Mouse (Mus musculus) right cerebral cortex, adult 18-20 months (tissue): ENCODE measurements at regions not wholly inside any gene's neighbourhood (a gene's known extent, or its start where the extent isn't known, plus 50 kb on each side); places are given as distances from the start of the nearest gene placed in this dataset.
A peak's percentile ranks its signal among the peaks of the same experiment; 100 is the strongest.
"Not testable (repeated sequence)": the region's sequence is repeated elsewhere in the genome, so short reads cannot be mapped to it uniquely, and the experiment has no call there.

Experiments
- DNase-seq: peaks from one replicate; pipeline ENCODE4 v3.0.0; 2022; ENCODE audit warnings: mixed read lengths

- DNase-seq: no peak
These were observed 408.0 kb downstream of the Med10 start for GRCm38 (mm10) chr13:70210158-70210557.

GRCm38 (mm10) chr13:70213017-70213416 is 410.8 kb downstream of the Med10 start:
- DNase-seq: no peak

- DNase-seq: no peak
These were observed 411.4 kb downstream of the Med10 start for GRCm38 (mm10) chr13:70213622-70214021.

- no peak for DNase-seq
These were observed 411.9 kb downstream of the Med10 start for GRCm38 (mm10) chr13:70214022-70214654.

- no peak for DNase-seq
These were observed 413.9 kb downstream of the Med10 start for GRCm38 (mm10) chr13:70216134-70216533.

GRCm38 (mm10) chr13:70217429-70218133 is 415.4 kb downstream of the Med10 start:
- no peak for DNase-seq

- no peak for DNase-seq
These were observed 413.9 kb downstream of the Ice1 start for GRCm38 (mm10) chr13:70223485-70223884.

GRCm38 (mm10) chr13:70227167-70227566 is 410.3 kb downstream of the Ice1 start:
- no peak for DNase-seq

GRCm38 (mm10) chr13:70233896-70234799 is 403.3 kb downstream of the Ice1 start:
- peak; percentile 81 for DNase-seq

- DNase-seq: no peak
These were observed 393.8 kb downstream of the Ice1 start for GRCm38 (mm10) chr13:70243598-70244157.

- DNase-seq: no peak
These were observed 377.4 kb downstream of the Ice1 start for GRCm38 (mm10) chr13:70260003-70260496.

- DNase-seq: no peak
These were observed 373.8 kb downstream of the Ice1 start for GRCm38 (mm10) chr13:70263654-70264053.

- DNase-seq: not testable (repeated sequence)
These were observed 360.5 kb downstream of the Ice1 start for GRCm38 (mm10) chr13:70276884-70277378.

GRCm38 (mm10) chr13:70277667-70278591 is 359.5 kb downstream of the Ice1 start:
- peak; percentile 90 for DNase-seq

GRCm38 (mm10) chr13:70281051-70281847 is 356.2 kb downstream of the Ice1 start:
- no peak for DNase-seq

- no peak for DNase-seq
These were observed 354.7 kb downstream of the Ice1 start for GRCm38 (mm10) chr13:70282731-70283130.

- DNase-seq: no peak
These were observed 354.2 kb downstream of the Ice1 start for GRCm38 (mm10) chr13:70283231-70283630.

- DNase-seq: no peak
These were observed 344.7 kb downstream of the Ice1 start for GRCm38 (mm10) chr13:70292713-70293112.

- DNase-seq: no peak
These were observed 333.4 kb downstream of the Ice1 start for GRCm38 (mm10) chr13:70303953-70304525.

GRCm38 (mm10) chr13:70310516-70310915 is 326.9 kb downstream of the Ice1 start:
- DNase-seq: no peak
